Mouse (Mus musculus) urinary bladder, postnatal 36 days (tissue): Measurements from ENCODE around the gene Tbc1d10a.

Experiments used
- DNase-seq, 2 experiments: peaks; one replicate each; pipeline ENCODE4 v3.0.0; 2022; ENCODE audit warnings: low spot score in 2 of 2, mixed read lengths in 1 of 2

Tbc1d10a gene

DNA sequence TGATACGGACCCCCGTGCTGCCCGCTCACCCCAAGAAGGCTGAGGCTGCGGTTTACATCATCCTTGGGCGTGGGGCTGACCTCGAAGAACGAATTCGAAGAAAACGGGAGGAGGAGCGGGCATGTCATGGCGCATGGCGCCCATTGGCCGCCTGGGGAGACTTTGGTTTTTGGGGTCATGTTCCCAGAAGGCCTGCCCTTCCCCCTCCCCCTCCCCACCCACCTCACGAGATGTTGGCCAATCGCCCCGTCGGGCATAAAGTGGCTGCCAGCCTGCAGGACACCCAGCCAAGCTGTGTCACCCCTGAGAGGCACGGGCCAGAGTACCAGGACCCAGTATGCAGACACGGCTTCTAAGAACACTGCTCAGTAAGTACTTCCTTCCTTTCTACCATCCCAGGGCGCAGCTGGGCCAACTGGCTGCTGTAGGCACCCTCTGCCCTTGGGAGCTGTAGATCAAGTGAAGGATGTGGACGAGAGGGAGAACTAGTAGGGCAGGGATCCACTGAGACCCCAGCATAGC lies 50.0 kb downstream of the Tbc1d10a start:
- no peak for DNase-seq

DNA sequence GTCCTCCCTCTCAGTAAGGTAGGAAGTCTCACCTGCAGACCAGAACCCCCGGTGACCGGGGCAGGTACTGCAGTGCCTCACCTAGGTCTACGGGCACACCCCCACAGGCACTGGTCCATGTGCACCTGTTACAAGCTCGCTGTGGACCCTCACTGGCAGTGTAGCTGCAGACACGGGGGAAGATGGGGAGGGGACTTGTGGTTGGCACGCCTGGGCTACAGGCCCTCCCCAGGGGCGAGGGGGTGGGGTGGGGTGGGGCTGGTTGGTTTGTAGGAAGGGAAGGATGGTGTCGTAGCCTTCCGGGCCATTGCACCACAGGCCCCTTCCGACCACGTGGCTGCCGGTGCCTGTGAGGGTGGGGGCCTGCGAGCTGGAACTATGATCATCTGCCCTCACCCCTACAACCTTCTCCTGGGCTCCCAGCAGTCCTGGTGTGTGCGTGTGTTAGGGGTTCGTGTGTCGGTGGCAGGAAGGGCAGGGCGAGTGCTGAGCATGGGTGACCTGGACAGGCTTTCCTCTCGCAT lies 50.9 kb downstream of the Tbc1d10a start:
- no peak for DNase-seq

DNA sequence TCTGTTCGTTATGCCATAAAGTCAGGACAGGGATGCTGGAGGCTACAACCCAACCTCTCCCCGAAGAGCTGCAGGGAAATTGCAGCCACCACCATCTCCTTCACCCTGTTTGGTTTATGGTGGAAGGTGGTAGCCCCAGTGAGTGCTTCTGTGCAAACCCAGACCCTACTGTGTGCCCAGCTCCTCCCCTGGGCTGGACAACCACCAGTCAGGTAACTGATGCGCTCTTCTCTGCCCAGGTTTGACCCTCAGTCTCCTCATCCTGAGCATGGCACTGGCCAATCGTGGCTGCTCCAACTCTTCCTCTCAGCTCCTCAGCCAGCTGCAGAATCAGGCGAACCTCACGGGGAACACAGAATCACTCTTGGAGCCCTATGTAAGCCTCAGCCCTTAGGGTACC lies 51.6 kb downstream of the Tbc1d10a start:
- DNase-seq: no peak

DNA sequence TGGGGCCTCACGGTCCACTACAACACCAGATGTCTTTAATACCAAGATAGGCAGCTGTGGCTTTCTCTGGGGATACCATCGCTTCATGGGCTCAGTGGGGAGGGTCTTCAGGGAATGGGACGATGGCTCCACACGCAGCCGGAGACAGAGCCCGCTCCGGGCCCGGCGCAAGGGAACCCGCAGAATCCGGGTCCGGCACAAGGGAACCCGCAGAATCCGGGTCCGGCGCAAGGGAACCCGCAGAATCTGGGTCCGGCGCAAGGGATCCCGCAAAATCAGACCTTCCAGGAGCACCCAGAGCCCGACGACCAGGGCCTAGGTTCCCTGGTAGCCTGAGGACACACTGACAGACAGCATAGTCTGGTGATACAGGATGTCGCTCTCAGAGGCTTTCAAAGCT lies 53.1 kb downstream of the Tbc1d10a start:
- no peak for DNase-seq

DNA sequence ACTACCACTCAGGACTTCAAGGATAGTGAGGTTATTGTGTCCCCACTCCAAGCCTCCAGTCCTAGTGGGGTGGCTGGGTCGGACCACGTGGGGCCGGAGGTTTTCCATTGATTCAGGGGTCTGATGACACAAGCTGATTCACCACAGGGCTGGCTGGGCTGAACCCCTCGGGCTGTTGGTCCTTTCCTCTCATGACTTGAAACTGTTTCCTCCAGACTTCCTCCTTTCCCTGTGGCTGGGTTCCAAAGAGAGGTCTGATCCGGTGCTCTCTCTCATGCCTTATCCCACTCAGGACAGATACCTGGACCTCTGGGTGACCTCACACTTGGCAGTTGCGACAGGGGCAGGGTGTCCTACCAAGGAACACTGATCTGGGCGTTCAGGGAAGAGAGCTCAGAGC lies 53.6 kb downstream of the Tbc1d10a start:
- DNase-seq: no peak

DNA sequence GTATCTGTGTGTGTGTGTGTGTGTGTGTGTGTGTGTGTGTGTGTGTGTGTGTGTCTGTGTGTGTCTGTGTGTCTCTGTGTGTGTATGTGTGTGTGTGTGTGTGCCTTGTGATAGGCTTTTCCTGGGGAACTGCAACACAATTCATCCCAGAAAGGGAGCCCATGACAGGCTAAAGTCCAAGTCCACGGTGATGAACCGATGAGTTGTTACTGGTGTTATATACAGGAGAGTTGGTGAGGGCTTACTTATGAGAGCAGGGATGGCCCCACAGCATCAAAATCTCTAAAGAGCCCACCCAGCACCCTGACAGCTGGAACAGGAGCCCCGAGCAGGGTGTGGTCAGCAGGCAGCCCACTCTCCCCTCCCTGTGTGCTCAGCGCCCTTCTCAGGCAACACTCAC lies 54.6 kb downstream of the Tbc1d10a start:
- DNase-seq: no peak

DNA sequence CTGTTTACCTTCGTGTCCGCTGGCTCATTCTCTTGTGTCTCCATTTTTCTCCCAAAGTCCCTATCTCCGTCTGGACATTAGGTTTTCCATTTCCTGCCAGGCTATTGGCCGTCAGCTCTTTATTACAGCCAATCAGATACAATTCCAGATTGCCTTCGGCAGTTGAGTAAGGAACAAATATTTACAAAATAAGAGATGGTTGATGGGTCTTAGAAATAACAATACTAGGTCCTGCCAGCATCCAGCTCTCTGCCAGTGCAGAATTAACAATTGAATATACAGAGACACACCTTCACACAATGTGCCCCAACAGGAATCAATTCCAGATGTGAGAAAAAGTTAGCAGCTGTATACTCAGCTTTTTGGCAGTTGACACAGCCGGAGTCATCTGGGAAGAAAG lies 59.5 kb downstream of the Tbc1d10a start:
- no peak for DNase-seq

DNA sequence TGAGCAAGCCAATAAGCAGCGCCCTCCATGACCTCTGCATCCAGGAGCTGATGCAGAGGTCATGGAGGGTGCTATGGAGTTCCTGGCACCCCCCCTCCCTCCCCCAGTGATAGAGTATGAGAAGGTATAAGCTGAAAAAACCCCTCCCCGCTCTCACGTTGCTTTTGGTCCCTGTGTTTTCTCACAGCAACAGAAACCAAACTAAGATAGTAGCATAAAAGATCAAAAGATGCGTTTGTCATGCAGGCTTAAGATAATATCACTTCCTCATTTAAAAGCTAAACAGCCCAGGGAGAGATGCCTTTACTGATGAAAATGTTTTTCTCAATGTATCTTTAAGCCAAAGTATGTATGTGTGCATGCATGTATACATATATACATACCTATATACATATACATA lies 60.0 kb downstream of the Tbc1d10a start:
- no peak for DNase-seq

DNA sequence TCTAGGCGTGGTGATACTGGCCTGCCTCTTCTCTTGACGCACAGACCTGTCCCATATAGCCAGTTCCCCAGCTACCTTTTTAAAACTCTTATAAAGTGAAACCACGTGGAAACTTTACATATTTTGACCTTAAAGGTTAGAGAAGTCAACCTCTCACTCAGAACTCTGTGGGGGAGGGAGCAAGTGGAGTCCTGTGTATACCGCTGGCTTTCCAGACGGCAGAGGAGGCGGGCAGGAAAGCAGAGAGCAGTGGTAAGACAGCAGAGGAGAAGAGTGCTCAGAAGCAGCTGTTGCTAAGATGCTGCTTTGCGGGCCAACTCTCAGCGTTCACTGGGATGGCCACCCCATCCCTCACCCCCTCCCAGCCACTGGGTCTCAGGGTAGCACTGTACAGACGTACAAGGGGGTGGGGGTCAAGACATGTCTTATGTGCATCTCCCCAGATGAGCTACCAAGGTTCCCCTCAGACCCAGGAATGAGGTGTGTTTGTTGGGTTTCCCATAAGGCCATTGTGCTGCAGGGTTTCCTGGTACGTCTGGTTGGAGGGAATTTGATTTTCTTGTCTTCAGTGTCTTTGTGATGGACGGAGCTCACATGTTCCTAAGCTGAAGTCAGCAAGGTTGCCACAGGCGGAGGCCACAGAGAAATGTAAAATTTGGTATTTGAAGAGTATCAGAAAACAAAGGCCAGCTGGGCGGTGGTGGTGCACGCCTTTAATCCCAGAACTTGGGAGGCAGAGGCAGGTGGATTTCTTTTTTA lies 60.8 kb downstream of the Tbc1d10a start:
- no peak for DNase-seq

DNA sequence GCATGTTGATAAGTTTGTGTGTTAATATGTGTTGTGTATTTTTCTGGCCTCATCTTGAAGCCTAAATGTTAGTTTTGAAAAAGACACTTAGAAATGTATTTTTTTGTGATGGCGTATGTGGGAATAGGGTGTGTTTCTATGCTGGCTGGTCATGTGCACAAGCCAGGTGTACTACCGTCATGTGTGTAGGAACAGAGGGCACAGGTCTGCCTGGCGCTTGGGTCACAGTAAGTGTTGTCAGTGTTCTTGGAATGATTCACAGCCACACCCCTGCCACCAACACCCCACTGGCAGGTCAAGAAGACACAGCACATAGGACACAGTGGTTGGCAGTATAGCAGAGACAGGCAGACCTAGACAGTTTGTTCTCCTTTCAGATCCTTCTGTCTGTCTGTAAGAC lies 62.6 kb downstream of the Tbc1d10a start:
- DNase-seq: no peak

DNA sequence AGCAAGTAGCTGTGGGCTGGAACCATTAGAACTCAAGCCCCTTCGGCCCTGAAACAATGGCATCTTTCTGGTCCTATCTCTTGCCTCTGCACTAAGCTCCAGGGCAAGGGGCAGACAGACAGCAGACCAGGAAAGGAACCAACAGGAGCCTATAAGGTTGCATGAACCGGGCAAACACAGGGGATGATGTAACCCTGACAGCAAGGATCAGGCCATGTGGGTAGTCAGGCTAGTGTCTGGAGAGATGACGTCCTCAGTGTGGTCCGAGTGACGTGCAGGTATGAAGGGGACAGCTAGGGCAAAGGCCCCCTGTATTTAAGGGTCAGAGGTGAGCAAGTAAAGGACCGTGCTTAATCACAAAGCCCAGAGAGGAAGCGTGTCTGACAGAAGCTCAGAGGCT lies 63.7 kb downstream of the Tbc1d10a start:
- DNase-seq: no peak

DNA sequence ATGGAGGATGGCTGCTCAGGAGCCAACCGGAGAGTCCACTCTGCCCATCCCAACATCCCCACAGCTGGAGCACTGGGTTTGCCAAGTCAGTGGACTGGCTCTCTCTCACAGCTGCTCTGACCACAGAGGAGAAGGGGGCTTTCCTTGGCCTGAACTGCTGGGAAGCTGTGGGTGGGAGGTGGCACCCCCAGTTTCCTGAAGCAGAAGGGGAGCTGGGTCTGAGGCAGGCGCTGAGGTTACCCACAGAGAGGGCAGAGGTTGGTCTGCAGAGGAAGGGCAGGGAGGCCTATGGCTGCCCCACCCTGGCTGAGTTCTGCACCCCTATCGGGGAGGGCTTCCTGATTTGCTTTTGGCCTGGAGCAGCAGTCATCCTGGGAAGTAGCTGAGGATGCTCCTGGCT lies 64.8 kb downstream of the Tbc1d10a start:
- no peak for DNase-seq

DNA sequence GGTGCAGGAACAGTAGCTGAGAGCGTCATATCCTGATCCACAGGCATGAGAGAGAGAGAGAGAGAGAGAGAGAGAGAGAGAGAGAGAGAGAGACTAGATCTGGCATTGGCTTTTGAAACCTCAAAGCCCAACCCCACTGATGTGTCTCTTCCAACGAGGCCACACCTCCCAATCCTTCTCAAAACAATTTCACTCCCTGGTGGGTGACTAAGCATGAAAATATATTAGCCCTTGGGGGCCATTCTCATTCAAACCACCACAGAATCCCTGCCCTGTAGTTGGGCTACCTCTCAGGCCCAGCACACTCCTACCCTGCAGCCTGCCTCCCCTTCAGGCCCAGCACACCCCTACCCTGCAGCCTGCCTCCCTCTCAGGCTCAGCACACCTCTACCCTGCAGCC lies 66.3 kb downstream of the Tbc1d10a start:
- no peak for DNase-seq

DNA sequence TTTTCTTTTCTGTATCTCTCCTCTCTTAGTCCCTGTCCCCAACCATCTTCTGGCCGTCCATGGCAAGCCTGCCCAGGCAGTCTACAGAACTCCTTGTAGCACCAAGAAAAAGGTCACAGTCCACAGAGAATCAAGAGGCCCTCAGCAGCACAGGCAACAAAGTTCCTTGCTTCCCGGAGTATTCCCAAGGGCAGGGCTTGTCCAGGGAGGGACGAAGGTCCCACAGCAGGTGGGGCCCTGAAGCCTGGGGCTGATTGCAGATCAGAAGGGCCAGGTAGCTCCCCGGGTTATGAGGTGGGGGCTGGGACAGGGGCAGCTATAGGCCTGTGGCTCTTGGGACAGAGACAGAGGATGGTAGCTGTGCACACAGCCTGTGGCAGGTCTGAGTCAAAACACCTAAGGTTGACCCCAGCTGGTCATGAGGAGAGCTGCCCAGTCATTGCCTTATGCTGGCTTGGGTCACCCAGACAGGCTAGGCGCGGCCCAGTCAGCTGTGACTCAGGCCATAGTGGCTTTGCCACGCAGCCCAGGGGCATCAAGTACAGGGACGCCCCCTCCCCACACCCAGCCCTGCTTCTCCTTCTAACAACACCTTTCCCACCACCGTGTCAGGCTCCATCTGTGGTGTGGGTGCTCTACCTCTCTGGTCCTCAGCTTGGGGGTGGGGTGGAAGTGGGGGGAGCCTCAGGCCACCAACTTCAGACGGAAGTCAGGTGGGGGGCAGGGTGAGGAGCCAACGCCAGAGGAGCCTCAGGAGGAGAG lies 70.4 kb downstream of the Tbc1d10a start, which contains the start of gene Lif:
Gene Lif (plus strand): TSS at position 712 of the 762 bp plus-strand sequence.
- no peak for DNase-seq

DNA sequence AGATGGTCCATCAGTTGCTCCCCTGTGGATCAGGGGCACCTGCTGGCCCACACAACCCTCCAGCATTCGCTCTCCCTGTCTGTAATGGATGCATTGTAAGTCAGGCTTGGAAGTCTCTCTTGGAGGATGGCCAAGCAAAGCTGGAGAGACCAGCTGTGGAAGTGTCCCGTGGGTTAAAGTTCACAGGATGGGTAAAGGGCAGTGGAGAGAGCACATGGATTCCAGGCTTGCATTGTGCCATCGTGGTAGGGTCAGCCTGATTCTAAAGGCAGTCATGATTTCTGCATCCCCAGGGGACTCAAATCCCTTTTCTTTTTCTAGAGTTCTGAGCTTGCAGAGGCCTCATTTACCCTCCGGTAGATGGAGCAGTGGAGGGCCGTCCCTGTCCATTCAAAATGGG lies 71.2 kb downstream of the Tbc1d10a start:
- no peak for DNase-seq

DNA sequence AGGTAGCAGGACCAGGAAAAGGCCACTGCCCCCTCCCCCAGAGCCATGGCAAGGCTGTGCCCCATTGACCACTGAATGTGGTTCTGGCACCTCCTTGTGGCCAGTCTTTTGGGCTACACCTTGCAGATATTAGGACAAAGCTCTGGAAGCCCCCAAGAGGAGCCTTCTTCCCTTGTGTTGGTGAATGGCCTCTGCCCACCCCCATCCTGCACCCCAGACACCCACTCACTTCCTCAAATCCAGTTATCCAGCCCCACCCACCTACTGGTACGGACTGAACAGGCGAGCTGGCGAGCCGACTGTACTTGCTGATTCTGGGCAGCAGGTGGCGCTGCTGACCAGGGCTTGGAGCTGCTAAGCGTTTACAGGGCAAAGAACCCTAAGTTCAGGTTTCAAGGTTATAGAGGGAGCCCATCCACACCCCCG lies 72.1 kb downstream of the Tbc1d10a start:
- peak; percentile 82 for DNase-seq

DNA sequence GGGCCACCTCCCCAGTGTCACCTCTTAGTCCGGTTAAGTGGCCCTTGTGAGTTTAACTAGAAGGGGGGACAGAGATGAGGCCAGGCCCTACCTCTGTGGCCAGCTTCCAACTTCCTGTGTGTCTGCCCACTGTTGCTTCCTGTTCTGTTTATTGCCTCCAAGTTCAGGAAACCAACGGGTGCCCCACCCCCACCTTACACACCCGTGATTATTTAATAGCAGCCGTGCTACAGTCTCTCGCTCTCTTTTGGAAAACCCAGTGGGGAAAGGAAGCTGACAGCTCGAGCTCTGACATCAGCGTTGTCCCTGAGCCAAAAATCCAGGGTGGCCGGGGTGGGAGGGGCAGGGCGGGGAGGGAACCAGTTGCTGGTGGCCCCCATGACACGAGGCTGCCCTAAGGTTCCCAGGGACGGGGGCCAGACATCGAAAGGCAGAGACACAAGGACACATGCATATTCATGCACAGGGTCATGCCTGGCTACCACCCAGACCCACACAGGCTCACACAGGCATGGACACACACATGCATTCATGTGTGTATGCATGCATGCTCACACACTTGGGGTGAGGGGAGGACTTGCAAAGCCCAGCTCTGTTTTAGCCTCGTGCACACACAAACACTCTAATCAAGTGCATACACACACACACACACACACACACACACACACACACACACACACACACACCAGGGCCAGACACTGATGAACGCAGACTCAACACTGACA lies 74.0 kb downstream of the Tbc1d10a start:
- DNase-seq: no peak

DNA sequence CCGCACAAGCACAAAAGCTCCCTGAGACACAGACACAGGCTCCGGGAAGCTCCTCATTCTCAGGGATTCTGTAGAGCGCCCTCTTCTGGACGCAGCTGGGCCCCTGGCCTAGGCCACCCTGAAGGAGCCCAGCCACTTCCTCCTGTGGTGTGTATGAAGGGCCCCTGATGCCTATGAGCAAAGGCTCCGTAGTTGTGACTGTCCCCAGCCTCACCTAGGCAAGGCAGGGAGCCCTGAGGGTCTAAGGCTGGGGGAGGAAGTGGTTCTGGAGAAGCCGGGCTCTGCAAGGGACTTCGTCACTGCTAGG lies 74.6 kb downstream of the Tbc1d10a start:
- DNase-seq: no peak

DNA sequence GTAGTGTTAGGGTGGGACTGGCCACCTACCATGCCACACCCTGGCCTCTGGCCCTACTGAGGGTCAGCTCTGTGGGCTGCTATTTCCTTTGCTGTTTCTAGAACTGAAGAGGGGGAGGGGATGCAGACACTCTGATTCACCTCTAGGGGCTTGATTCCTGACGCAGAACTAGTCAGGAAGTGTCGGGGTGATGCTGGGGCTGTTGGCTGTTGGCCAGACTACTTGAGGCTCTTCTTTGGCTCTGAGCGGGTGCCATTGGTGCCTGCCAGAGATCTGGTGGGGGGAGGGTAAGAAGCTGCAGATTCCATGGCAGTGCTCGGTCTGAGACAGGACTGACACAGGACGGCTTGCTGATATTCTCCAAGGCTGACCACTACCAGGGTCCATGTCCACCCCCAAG lies 75.4 kb downstream of the Tbc1d10a start:
- DNase-seq: no peak

DNA sequence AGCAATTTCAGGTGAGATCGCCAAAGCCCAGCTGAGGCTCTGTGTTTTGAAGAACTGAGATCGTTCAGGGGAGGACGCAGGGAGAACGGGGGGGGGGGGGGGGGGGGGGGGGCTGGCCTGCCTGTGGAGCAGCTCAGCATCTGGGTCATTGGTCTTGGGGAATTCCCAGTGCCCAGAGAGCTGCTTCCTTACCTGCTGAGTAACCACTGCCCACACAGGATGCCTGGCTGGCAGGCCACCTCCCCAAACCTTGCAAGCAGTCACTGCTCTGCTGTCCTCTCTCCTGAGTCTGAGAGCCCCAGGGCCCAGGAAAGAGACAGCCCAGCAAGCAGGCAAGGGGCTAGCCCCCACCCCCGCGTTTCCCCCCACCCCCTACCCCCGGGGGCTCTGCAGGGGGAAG lies 76.3 kb downstream of the Tbc1d10a start:
- DNase-seq: no peak

DNA sequence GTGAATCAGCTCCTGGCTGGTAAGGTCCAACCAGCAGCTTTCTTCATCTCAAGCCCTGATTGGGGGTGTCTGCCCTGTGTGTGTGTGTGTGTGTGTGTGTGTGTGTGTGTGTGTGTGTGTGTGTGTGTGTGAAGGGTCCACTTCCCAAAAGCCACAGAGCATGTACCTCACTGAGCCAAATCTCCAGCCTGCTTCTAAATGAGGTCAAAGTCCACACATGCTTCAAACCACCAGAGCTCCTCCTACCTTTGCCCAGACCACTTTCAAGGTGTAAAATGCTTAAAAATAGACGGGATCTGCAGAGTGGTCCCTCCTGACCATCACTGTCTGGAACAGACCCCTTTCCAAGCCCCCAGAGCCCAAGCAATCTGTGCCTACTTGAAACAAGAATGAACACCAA lies 76.7 kb downstream of the Tbc1d10a start:
- no peak for DNase-seq

DNA sequence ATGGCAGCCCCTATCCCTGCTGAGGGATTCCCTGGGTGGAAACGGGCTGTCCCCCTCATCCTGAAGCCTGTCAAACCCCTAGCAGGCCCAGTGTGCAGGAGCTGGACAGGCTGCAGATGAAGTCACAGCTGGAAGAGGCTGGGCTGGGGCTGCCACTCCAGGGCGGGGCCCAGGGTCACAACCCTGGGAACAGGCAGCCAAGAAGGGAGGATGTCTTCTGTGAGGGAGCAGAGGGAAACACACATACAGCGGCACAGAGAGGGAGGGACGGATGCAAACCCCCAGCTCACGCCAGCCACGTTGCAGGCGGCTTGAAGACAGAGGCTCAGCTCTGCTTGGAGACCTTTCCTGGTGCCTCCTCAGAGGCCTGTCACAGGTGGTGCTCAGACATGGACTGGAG lies 77.5 kb downstream of the Tbc1d10a start:
- peak; percentile 59 to 64 for DNase-seq
